Mouse (Mus musculus) C2C12 (cell line): ENCODE data around the gene Lats2.

Experiments used
- CTCF ChIP-seq: IDR thresholded peaks from one replicate; pipeline ENCODE4 v1.5.1; 2011; ENCODE audit not compliant: control insufficient read depth, insufficient read depth, insufficient read length
- MYOD1 ChIP-seq: IDR thresholded peaks from one replicate; pipeline ENCODE4 v1.6.1; 2011; ENCODE audit warnings: low read depth; ENCODE audit not compliant: control insufficient read depth, insufficient read length

- TF ChIP-seq CTCF: no peak
- TF ChIP-seq MYOD1: no peak
Measured at GRCm38 (mm10) chr14:57716601-57717245, 41.5 kb downstream of the Lats2 start.
